Mouse (Mus musculus): Measurements from ENCODE around the gene Vmn2r60. TPM values are rescaled to one million over a fixed set of nuclear protein-coding genes. Genes with fewer than 3 reads are reported as not detected.
"Not testable (repeated sequence)": the region's sequence is repeated elsewhere in the genome, so short reads cannot be mapped to it uniquely, and the experiment has no call there.

The Vmn2r60 gene
- polyA plus RNA-seq (2017; shearing (Covaris generic)), result under 1 TPM in 1 of 2 experiments, not detected in 1; 0.05 TPM

GRCm38 (mm10) chr7:42107470-42107869 lies at the start of gene Vmn2r60:
Gene Vmn2r60, plus strand, starts transcription at chr7:42107770.
- no peak for ATAC-seq

- no peak for ATAC-seq
Measured at GRCm38 (mm10) chr7:42058923-42059322, 48.6 kb upstream of the Vmn2r60 start, which contains the start of gene Vmn2r59. Gene Vmn2r59, minus strand, starts transcription at chr7:42059023.

GRCm38 (mm10) chr7:42107061-42107460 lies 509 bp upstream of the Vmn2r60 start:
- ATAC-seq, result not testable (repeated sequence)

Other genes starting within 250 kb of the Vmn2r60 start
- gene Vmn2r58, start 235.1 kb upstream of the Vmn2r60 start, polyA plus RNA-seq (2017; shearing (Covaris generic)), result not detected
- under 1 TPM in 1 of 2 experiments, not detected in 1; 0.05 TPM for gene Vmn2r59, start 48.7 kb upstream of the Vmn2r60 start, polyA plus RNA-seq (2017; shearing (Covaris generic))
- gene Vmn2r61, start 152.3 kb downstream of the Vmn2r60 start, polyA plus RNA-seq (2017; shearing (Covaris generic)), result not detected